Mouse (Mus musculus): Measurements from ENCODE around the gene Mfsd5. TPM values are rescaled to one million over a fixed set of nuclear protein-coding genes. Genes with fewer than 3 reads are reported as not detected.

Mfsd5 gene
- total RNA-seq, 2 experiments from 2014 or later = 10.7 to 15.6 TPM

Other genes starting within 250 kb of the Mfsd5 start
- gene Eif4b, start 205.7 kb upstream of the Mfsd5 start, total RNA-seq (2015; ENCODE audit: low replicate concordance) = 35.4 and 35.9 TPM in 2 replicates
- 58.0 and 81.1 TPM in 2 replicates for gene Eif4b, start 205.7 kb upstream of the Mfsd5 start, total RNA-seq (2017; ENCODE audit: low replicate concordance)
- not detected in 2 replicates for gene Tns2, start 179.0 kb upstream of the Mfsd5 start, total RNA-seq (2015; ENCODE audit: low replicate concordance)
- not detected in 2 replicates for gene Tns2, start 179.0 kb upstream of the Mfsd5 start, total RNA-seq (2017; ENCODE audit: low replicate concordance)
- 3.8 TPM in 1 of 2 replicates, not detected in the other for gene Spryd3, start 143.2 kb upstream of the Mfsd5 start, total RNA-seq (2015; ENCODE audit: low replicate concordance)
- gene Spryd3, start 143.2 kb upstream of the Mfsd5 start, total RNA-seq (2017; ENCODE audit: low replicate concordance) = 2.1 and 4.7 TPM in 2 replicates
- gene Igfbp6, start 135.1 kb upstream of the Mfsd5 start, total RNA-seq (2015; ENCODE audit: low replicate concordance) = 1.5 TPM in 1 of 2 replicates, not detected in the other
- not detected in 2 replicates for gene Igfbp6, start 135.1 kb upstream of the Mfsd5 start, total RNA-seq (2017; ENCODE audit: low replicate concordance)
- 1.0 TPM in 1 of 2 replicates, not detected in the other for gene Soat2, start 128.9 kb upstream of the Mfsd5 start, total RNA-seq (2015; ENCODE audit: low replicate concordance)
- 1.5 and 1.8 TPM in 2 replicates for gene Soat2, start 128.9 kb upstream of the Mfsd5 start, total RNA-seq (2017; ENCODE audit: low replicate concordance)
- 14.2 and 19.0 TPM in 2 replicates for gene Zfp740, start 76.2 kb upstream of the Mfsd5 start, total RNA-seq (2015; ENCODE audit: low replicate concordance)
- gene Zfp740, start 76.2 kb upstream of the Mfsd5 start, total RNA-seq (2017; ENCODE audit: low replicate concordance) = 15.7 and 21.5 TPM in 2 replicates
- gene Csad, start 74.7 kb upstream of the Mfsd5 start, total RNA-seq (2015; ENCODE audit: low replicate concordance) = 2.9 TPM in 1 of 2 replicates, not detected in the other
- gene Csad, start 74.7 kb upstream of the Mfsd5 start, total RNA-seq (2017; ENCODE audit: low replicate concordance) = 9.3 and 12.5 TPM in 2 replicates
- gene Itgb7, start 47.5 kb upstream of the Mfsd5 start, total RNA-seq (2015; ENCODE audit: low replicate concordance) = 36.8 and 55.3 TPM in 2 replicates
- gene Itgb7, start 47.5 kb upstream of the Mfsd5 start, total RNA-seq (2017; ENCODE audit: low replicate concordance) = 31.0 and 35.5 TPM in 2 replicates
- gene Rarg, start 21.9 kb upstream of the Mfsd5 start, total RNA-seq (2015; ENCODE audit: low replicate concordance) = 0.84 and 1.5 TPM in 2 replicates
- gene Rarg, start 21.9 kb upstream of the Mfsd5 start, total RNA-seq (2017; ENCODE audit: low replicate concordance) = 0.84 and 5.2 TPM in 2 replicates
- gene Gm9918, start 8.9 kb upstream of the Mfsd5 start, total RNA-seq (2015; ENCODE audit: low replicate concordance) = not detected in 2 replicates
- gene Gm9918, start 8.9 kb upstream of the Mfsd5 start, total RNA-seq (2017; ENCODE audit: low replicate concordance) = not detected in 2 replicates
- gene Espl1, start 16.8 kb downstream of the Mfsd5 start, total RNA-seq (2015; ENCODE audit: low replicate concordance) = 4.8 and 10.9 TPM in 2 replicates
- 29.3 and 37.1 TPM in 2 replicates for gene Espl1, start 16.8 kb downstream of the Mfsd5 start, total RNA-seq (2017; ENCODE audit: low replicate concordance)
- gene Pfdn5, start 46.7 kb downstream of the Mfsd5 start, total RNA-seq (2015; ENCODE audit: low replicate concordance) = 71.1 and 131 TPM in 2 replicates
- 120 and 128 TPM in 2 replicates for gene Pfdn5, start 46.7 kb downstream of the Mfsd5 start, total RNA-seq (2017; ENCODE audit: low replicate concordance)
- 9.4 and 10.0 TPM in 2 replicates for gene Myg1, start 52.3 kb downstream of the Mfsd5 start, total RNA-seq (2015; ENCODE audit: low replicate concordance)
- 14.3 and 14.9 TPM in 2 replicates for gene Myg1, start 52.3 kb downstream of the Mfsd5 start, total RNA-seq (2017; ENCODE audit: low replicate concordance)
- 30.3 and 60.7 TPM in 2 replicates for gene Aaas, start 71.3 kb downstream of the Mfsd5 start, total RNA-seq (2015; ENCODE audit: low replicate concordance)
- gene Aaas, start 71.3 kb downstream of the Mfsd5 start, total RNA-seq (2017; ENCODE audit: low replicate concordance) = 11.7 and 49.7 TPM in 2 replicates
- gene Sp7, start 87.7 kb downstream of the Mfsd5 start, total RNA-seq (2015; ENCODE audit: low replicate concordance) = not detected in 2 replicates
- not detected in 2 replicates for gene Sp7, start 87.7 kb downstream of the Mfsd5 start, total RNA-seq (2017; ENCODE audit: low replicate concordance)
- gene Sp1, start 126.7 kb downstream of the Mfsd5 start, total RNA-seq (2015; ENCODE audit: low replicate concordance) = 42.2 and 66.3 TPM in 2 replicates
- 20.2 and 23.1 TPM in 2 replicates for gene Sp1, start 126.7 kb downstream of the Mfsd5 start, total RNA-seq (2017; ENCODE audit: low replicate concordance)
- not detected in 2 replicates for gene Amhr2, start 165.9 kb downstream of the Mfsd5 start, total RNA-seq (2015; ENCODE audit: low replicate concordance)
- not detected in 2 replicates for gene Amhr2, start 165.9 kb downstream of the Mfsd5 start, total RNA-seq (2017; ENCODE audit: low replicate concordance)
- 70.9 and 84.4 TPM in 2 replicates for gene Prr13, start 179.6 kb downstream of the Mfsd5 start, total RNA-seq (2015; ENCODE audit: low replicate concordance)
- gene Prr13, start 179.6 kb downstream of the Mfsd5 start, total RNA-seq (2017; ENCODE audit: low replicate concordance) = 37.6 and 64.5 TPM in 2 replicates
- 252 and 321 TPM in 2 replicates for gene Pcbp2, start 191.1 kb downstream of the Mfsd5 start, total RNA-seq (2015; ENCODE audit: low replicate concordance)
- 85.4 and 91.0 TPM in 2 replicates for gene Pcbp2, start 191.1 kb downstream of the Mfsd5 start, total RNA-seq (2017; ENCODE audit: low replicate concordance)
- not detected in 2 replicates for gene Gm10337, start 224.3 kb downstream of the Mfsd5 start, total RNA-seq (2015; ENCODE audit: low replicate concordance)
- not detected in 2 replicates for gene Gm10337, start 224.3 kb downstream of the Mfsd5 start, total RNA-seq (2017; ENCODE audit: low replicate concordance)
- not detected in 2 replicates for gene Map3k12, start 237.6 kb downstream of the Mfsd5 start, total RNA-seq (2015; ENCODE audit: low replicate concordance)
- 0.34 and 1.1 TPM in 2 replicates for gene Map3k12, start 237.6 kb downstream of the Mfsd5 start, total RNA-seq (2017; ENCODE audit: low replicate concordance)
- gene Tarbp2, start 238.7 kb downstream of the Mfsd5 start, total RNA-seq (2015; ENCODE audit: low replicate concordance) = 3.5 and 7.3 TPM in 2 replicates
- gene Tarbp2, start 238.7 kb downstream of the Mfsd5 start, total RNA-seq (2017; ENCODE audit: low replicate concordance) = 9.6 and 13.5 TPM in 2 replicates
- 4.6 TPM in 1 of 2 replicates, not detected in the other for gene Npff, start 245.5 kb downstream of the Mfsd5 start, total RNA-seq (2015; ENCODE audit: low replicate concordance)
- gene Npff, start 245.5 kb downstream of the Mfsd5 start, total RNA-seq (2017; ENCODE audit: low replicate concordance) = 5.9 TPM in 1 of 2 replicates, not detected in the other